Mouse (Mus musculus): ENCODE results near the gene Sox5. TPM values are rescaled to one million over a fixed set of nuclear protein-coding genes. Genes with fewer than 3 reads are reported as not detected.

The Sox5 gene
- polyA plus RNA-seq, 1 experiment from 2014 or later, result 17.2 TPM

DNA sequence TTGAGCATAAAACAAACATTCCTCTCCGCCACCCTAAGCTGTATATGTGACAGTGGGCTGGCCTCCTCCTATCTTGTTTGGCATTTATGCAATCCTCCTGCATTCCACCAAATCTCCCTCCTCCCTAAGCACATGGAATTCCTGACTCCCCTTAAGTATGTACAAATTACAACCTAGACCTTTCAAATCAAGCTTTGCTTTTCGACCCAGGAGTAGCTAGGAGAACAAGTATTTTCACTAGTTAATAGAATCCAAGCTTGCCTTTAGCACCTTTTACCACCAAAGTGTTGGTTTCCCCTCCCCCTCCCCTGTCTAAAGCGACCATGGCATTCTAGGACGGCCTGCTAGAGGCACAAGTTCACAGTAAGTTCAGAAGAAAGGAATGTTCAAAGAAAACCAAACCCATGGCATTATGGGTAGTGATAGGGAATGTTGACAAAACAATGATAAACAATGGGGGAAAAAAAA lies 133.6 kb downstream of the Sox5 start:
- H3K36me3 ChIP-seq (ENCODE audit: control insufficient read depth, insufficient read depth, low read length), result no peaks in the 10 kb centered on the region
- DNase-seq (ENCODE audit: low spot score), result no peak
- no peak for ATAC-seq (replicated peaks; ENCODE audit: low FRiP score, low TSS enrichment, low read depth)
- peaks cover 14% of the 10 kb centered on the region for H3K4me1 ChIP-seq (replicated peaks; ENCODE audit: control insufficient read depth, insufficient read depth, low read length)
- no peaks in the 10 kb centered on the region for H3K9me3 ChIP-seq (ENCODE audit: control insufficient read depth, low read length)
- 10% methylated on average over 4 of the region's 4 CpGs for WGBS
- H3K4me2 ChIP-seq (ENCODE audit: low read length), result peak overlapping the region; percentile 21
- H3K27ac ChIP-seq (ENCODE audit: low read depth), result peak overlapping the region; percentile 22; the same call in 1 of the 2 replicates
- H3K9ac ChIP-seq (ENCODE audit: low read length), result no peak overlapping the region
- no peaks in the 10 kb centered on the region for H3K27me3 ChIP-seq (replicated peaks; ENCODE audit: control insufficient read depth, insufficient read depth, low read length)
- no peak overlapping the region for H3K4me3 ChIP-seq (ENCODE audit: low read depth, low read length)

DNA sequence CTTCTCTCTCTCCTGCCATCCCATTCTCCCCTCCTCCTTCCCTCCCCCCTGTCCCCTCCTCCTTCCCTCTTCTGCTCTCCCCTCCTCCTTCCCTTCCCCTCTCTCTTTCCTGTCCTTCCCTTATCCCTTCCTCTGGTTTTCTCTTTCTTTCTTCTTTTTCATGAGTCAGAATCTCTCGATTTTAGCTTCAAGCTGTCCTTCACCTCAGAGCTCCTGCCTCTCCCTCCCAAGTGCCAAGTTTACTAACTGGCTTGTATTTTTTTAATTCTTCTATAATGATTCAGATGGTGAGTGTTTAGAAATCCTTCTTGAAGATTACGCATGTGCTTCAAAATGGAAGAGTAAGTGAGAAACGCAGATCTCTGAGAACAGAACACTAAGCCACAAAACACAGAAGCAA lies 135.4 kb downstream of the Sox5 start:
- no peaks in the 10 kb centered on the region for H3K27me3 ChIP-seq (replicated peaks; ENCODE audit: control insufficient read depth, insufficient read depth, low read length)
- H3K27ac ChIP-seq (ENCODE audit: low read depth), result no peak overlapping the region
- no peaks in the 10 kb centered on the region for H3K9me3 ChIP-seq (ENCODE audit: control insufficient read depth, low read length)
- H3K4me1 ChIP-seq (replicated peaks; ENCODE audit: control insufficient read depth, insufficient read depth, low read length), result peaks cover 20% of the 10 kb centered on the region
- no peak overlapping the region for H3K9ac ChIP-seq (ENCODE audit: low read length)
- H3K36me3 ChIP-seq (ENCODE audit: control insufficient read depth, insufficient read depth, low read length), result no peaks in the 10 kb centered on the region
- H3K4me3 ChIP-seq (ENCODE audit: low read depth, low read length), result no peak overlapping the region
- DNase-seq (ENCODE audit: low spot score) (no peak), ATAC-seq (replicated peaks; ENCODE audit: low FRiP score, low TSS enrichment, low read depth) (no peak)
- H3K4me2 ChIP-seq (ENCODE audit: low read length), result no peak overlapping the region
- 87% methylated on average over 3 of the region's 3 CpGs for WGBS

DNA sequence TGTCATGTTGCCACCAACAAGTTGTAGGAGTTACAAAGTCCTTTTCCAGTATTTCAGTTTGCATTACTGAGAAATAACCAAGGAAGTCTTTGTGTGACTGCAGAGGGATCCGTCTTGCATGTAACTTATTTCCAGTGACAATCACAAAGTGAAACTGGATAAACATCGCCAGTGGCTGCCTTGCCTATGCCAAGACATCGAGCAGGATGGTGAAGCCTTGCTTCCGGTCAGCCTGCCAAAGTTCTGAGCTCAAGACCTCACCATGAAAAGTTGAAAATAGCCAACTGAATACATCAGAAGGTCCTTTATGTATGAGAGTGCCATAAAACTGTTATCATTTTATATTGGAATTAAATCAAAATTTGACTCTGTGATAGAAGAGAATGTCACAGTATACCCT lies 136.0 kb downstream of the Sox5 start:
- Histone ChIP-seq H3K9me3 (ENCODE audit: control insufficient read depth, low read length) (no peaks in the 10 kb centered on the region), H3K36me3 (ENCODE audit: control insufficient read depth, insufficient read depth, low read length) (no peaks in the 10 kb centered on the region), H3K4me2 (ENCODE audit: low read length) (no peak overlapping the region), H3K4me3 (ENCODE audit: low read depth, low read length) (no peak overlapping the region), H3K27me3 (replicated peaks; ENCODE audit: control insufficient read depth, insufficient read depth, low read length) (no peaks in the 10 kb centered on the region), H3K4me1 (replicated peaks; ENCODE audit: control insufficient read depth, insufficient read depth, low read length) (peaks cover 20% of the 10 kb centered on the region), H3K27ac (ENCODE audit: low read depth) (no peak overlapping the region), H3K9ac (ENCODE audit: low read length) (no peak overlapping the region)
- DNase-seq (ENCODE audit: low spot score) (no peak), ATAC-seq (replicated peaks; ENCODE audit: low FRiP score, low TSS enrichment, low read depth) (no peak)
- WGBS, result 89% methylated on average over 4 of the region's 4 CpGs

DNA sequence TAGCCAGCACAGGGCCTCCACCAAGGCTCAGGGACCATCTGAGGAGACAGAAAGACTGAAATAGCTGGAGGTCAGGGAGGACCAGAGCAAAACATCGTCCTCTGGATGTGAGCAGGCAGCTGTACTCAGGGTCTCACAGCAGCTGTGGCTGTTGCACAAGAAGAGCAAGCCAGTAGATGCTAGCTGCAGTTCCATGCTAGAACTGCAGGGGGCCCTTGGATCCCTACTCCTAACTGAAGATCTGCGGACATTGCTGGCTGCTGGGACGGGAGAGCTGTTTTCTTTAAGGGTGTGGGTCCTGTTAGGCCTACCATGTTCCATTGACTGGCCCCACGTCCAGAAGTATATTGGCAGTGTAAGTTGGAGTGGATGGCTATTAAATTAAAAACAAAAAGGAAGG lies 137.1 kb downstream of the Sox5 start:
- DNase-seq (ENCODE audit: low spot score) (no peak), ATAC-seq (replicated peaks; ENCODE audit: low FRiP score, low TSS enrichment, low read depth) (no peak)
- no peaks in the 10 kb centered on the region for H3K9me3 ChIP-seq (ENCODE audit: control insufficient read depth, low read length)
- no peak overlapping the region for H3K4me2 ChIP-seq (ENCODE audit: low read length)
- H3K27ac ChIP-seq (ENCODE audit: low read depth), result no peak overlapping the region
- peaks cover 20% of the 10 kb centered on the region for H3K4me1 ChIP-seq (replicated peaks; ENCODE audit: control insufficient read depth, insufficient read depth, low read length)
- H3K36me3 ChIP-seq (ENCODE audit: control insufficient read depth, insufficient read depth, low read length), result no peaks in the 10 kb centered on the region
- no peak overlapping the region for H3K9ac ChIP-seq (ENCODE audit: low read length)
- 65% methylated on average over 4 of the region's 4 CpGs for WGBS
- H3K27me3 ChIP-seq (replicated peaks; ENCODE audit: control insufficient read depth, insufficient read depth, low read length), result no peaks in the 10 kb centered on the region
- no peak overlapping the region for H3K4me3 ChIP-seq (ENCODE audit: low read depth, low read length)

DNA sequence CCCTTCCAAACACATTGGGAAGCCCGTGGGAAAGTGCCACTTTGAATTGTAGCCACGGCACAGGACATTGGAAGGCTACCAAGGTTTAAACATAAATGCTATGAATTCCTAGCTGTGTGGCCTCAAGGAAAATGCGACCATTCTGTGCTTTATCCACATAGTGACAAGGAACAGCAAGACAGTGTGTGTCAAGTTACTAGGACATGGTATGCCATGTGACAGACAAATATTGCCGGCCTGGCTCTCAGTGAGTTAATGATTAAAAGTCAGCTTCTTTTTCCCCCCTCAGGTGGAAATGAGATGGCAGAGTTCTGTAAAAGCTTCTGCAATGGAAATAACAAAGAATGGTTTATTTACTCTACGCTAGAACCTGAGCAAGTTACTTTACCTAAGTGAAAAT lies 138.2 kb downstream of the Sox5 start:
- Histone ChIP-seq H3K27me3 (replicated peaks; ENCODE audit: control insufficient read depth, insufficient read depth, low read length) (no peaks in the 10 kb centered on the region), H3K9me3 (ENCODE audit: control insufficient read depth, low read length) (no peaks in the 10 kb centered on the region), H3K27ac (ENCODE audit: low read depth) (no peak overlapping the region), H3K36me3 (ENCODE audit: control insufficient read depth, insufficient read depth, low read length) (no peaks in the 10 kb centered on the region), H3K4me1 (replicated peaks; ENCODE audit: control insufficient read depth, insufficient read depth, low read length) (peaks cover 16% of the 10 kb centered on the region), H3K4me2 (ENCODE audit: low read length) (no peak overlapping the region), H3K9ac (ENCODE audit: low read length) (no peak overlapping the region), H3K4me3 (ENCODE audit: low read depth, low read length) (no peak overlapping the region)
- WGBS, result 64% methylated on average over 5 of the region's 5 CpGs
- ATAC-seq (replicated peaks; ENCODE audit: low FRiP score, low TSS enrichment, low read depth) (peak; percentile 62; the same call in 1 of the 2 replicates), DNase-seq (ENCODE audit: low spot score) (no peak)

DNA sequence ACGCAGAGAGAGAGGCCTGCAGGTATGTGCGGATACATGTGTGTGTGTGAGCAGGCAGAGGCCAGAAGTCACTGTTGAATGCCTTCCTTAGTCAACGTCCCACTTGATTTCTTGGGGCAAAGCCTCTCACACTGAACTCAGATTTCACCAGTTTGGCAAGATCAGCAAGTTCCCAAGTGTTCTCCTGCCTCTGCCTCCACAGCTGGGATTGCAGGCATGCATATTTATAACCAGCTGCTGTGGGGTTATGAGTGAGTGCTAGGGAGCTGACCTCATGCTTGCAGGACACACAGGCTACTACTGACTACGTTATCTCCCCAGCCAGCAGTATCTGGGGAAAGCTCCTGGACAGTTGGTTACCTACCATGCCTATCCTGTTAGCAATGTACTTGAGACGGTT lies 139.9 kb downstream of the Sox5 start:
- H3K4me3 ChIP-seq (ENCODE audit: low read depth, low read length), result no peak overlapping the region
- no peaks in the 10 kb centered on the region for H3K9me3 ChIP-seq (ENCODE audit: control insufficient read depth, low read length)
- no peak overlapping the region for H3K27ac ChIP-seq (ENCODE audit: low read depth)
- peaks cover 5% of the 10 kb centered on the region for H3K4me1 ChIP-seq (replicated peaks; ENCODE audit: control insufficient read depth, insufficient read depth, low read length)
- no peak overlapping the region for H3K9ac ChIP-seq (ENCODE audit: low read length)
- no peaks in the 10 kb centered on the region for H3K27me3 ChIP-seq (replicated peaks; ENCODE audit: control insufficient read depth, insufficient read depth, low read length)
- DNase-seq (ENCODE audit: low spot score) (no peak), ATAC-seq (replicated peaks; ENCODE audit: low FRiP score, low TSS enrichment, low read depth) (no peak)
- WGBS, result 62% methylated on average over 5 of the region's 5 CpGs
- H3K36me3 ChIP-seq (ENCODE audit: control insufficient read depth, insufficient read depth, low read length), result no peaks in the 10 kb centered on the region
- no peak overlapping the region for H3K4me2 ChIP-seq (ENCODE audit: low read length)

DNA sequence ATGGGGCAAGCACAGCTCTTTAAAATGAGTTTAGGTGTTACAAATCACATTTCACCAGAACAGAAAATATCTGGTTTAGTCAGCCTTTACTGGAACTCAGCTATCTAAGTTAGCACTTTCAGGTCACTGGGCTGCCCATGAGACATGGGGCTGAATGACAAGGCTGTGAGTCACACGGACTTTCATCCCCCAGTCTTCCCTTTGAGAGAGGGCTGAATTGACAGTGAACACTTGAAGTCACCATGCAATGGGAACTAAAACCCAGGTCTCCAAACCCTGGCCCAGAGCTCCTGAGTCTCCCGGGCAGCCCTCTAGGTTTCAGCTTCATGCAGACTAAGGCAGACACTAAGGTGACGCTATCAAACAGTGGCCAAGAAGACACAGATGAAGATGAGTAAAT lies 141.2 kb downstream of the Sox5 start:
- no peak for DNase-seq (ENCODE audit: low spot score)
- Histone ChIP-seq H3K9ac (ENCODE audit: low read length) (no peak overlapping the region), H3K4me1 (replicated peaks; ENCODE audit: control insufficient read depth, insufficient read depth, low read length) (peaks cover 5% of the 10 kb centered on the region), H3K4me3 (ENCODE audit: low read depth, low read length) (no peak overlapping the region), H3K27me3 (replicated peaks; ENCODE audit: control insufficient read depth, insufficient read depth, low read length) (no peaks in the 10 kb centered on the region), H3K9me3 (ENCODE audit: control insufficient read depth, low read length) (no peaks in the 10 kb centered on the region), H3K27ac (ENCODE audit: low read depth) (no peak overlapping the region), H3K4me2 (ENCODE audit: low read length) (no peak overlapping the region), H3K36me3 (ENCODE audit: control insufficient read depth, insufficient read depth, low read length) (no peaks in the 10 kb centered on the region)
- WGBS, result 83% methylated on average over 3 of the region's 3 CpGs
- ATAC-seq (replicated peaks; ENCODE audit: low FRiP score, low TSS enrichment, low read depth), result no peak

DNA sequence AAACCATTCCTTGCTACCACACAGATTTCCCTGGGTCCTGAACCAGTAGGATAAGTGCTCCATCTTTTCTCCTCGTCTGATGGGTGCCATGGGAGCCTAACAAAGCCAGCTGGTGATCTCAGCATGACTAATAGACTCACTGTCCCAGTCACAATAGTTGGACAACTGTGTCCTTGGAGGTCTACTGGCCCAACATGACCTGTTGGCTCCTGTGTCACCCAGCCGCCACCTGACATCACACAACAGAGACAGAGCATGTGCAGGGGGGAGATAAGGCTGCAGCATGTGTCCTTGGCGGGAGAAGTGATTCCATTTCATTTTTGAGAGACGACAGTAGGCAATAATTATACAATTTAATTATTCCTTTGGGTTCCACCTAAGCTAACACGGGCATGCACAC lies 143.2 kb downstream of the Sox5 start:
- no peak for DNase-seq (ENCODE audit: low spot score)
- ATAC-seq (replicated peaks; ENCODE audit: low FRiP score, low TSS enrichment, low read depth), result no peak
- Histone ChIP-seq H3K4me1 (replicated peaks; ENCODE audit: control insufficient read depth, insufficient read depth, low read length) (peaks cover 5% of the 10 kb centered on the region), H3K4me2 (ENCODE audit: low read length) (no peak overlapping the region), H3K9me3 (ENCODE audit: control insufficient read depth, low read length) (no peaks in the 10 kb centered on the region), H3K27ac (ENCODE audit: low read depth) (no peak overlapping the region), H3K9ac (ENCODE audit: low read length) (no peak overlapping the region), H3K4me3 (ENCODE audit: low read depth, low read length) (no peak overlapping the region), H3K27me3 (replicated peaks; ENCODE audit: control insufficient read depth, insufficient read depth, low read length) (no peaks in the 10 kb centered on the region), H3K36me3 (ENCODE audit: control insufficient read depth, insufficient read depth, low read length) (no peaks in the 10 kb centered on the region)
- 85% methylated on average over 5 of the region's 5 CpGs for WGBS

DNA sequence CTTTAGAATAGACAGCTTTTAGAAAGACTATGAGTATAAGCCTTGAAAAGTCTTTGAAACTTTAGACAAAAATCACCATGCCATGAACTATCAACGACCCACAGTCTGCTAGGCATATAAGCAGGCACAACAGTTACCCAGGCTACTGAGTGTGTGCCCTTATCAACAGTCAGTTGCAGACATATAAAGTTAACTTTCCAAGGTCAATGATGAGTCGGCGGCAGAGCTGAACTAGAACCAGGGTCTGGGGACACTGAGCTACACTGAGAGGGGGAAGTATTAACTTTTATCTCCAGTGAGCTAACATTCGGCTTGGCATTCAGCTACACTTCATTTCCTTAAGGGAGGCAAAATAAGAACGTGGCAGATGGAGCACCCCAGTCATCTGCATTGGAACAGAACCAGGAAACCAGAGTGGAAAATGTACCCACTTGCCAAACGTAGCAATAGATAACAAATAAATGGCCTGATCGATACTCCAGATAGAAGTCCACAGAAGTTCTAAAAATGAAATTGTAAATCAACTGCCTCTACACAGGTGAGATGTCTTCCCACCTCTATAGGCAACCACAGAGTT lies 154.2 kb downstream of the Sox5 start:
- ATAC-seq (replicated peaks; ENCODE audit: low FRiP score, low TSS enrichment, low read depth), result no peak
- H3K4me1 ChIP-seq (replicated peaks; ENCODE audit: control insufficient read depth, insufficient read depth, low read length), result no peaks in the 10 kb centered on the region
- H3K27ac ChIP-seq (ENCODE audit: low read depth), result no peak overlapping the region
- no peak overlapping the region for H3K4me2 ChIP-seq (ENCODE audit: low read length)
- no peak for DNase-seq (ENCODE audit: low spot score)
- no peaks in the 10 kb centered on the region for H3K36me3 ChIP-seq (ENCODE audit: control insufficient read depth, insufficient read depth, low read length)
- no peaks in the 10 kb centered on the region for H3K27me3 ChIP-seq (replicated peaks; ENCODE audit: control insufficient read depth, insufficient read depth, low read length)
- 86% methylated on average over 7 of the region's 7 CpGs for WGBS
- no peaks in the 10 kb centered on the region for H3K9me3 ChIP-seq (ENCODE audit: control insufficient read depth, low read length)
- no peak overlapping the region for H3K9ac ChIP-seq (ENCODE audit: low read length)
- H3K4me3 ChIP-seq (ENCODE audit: low read depth, low read length), result no peak overlapping the region

Measured in intestine, embryonic 14.5 days (tissue).